Mouse (Mus musculus) stomach, postnatal 0 days (tissue): ENCODE results near the gene Mylk4.

Experiments
- CTCF ChIP-seq: IDR thresholded peaks from 2 replicates; pipeline ENCODE4 v1.5.1; 2016; ENCODE audit warnings: antibody characterized with exemption, low read depth, mild to moderate bottlenecking, moderate library complexity
- EP300 ChIP-seq: optimal IDR thresholded peaks from 2 replicates; pipeline ENCODE3; 2016; ENCODE audit warnings: antibody characterized with exemption

- TF ChIP-seq CTCF (no peak), EP300 (no peak)
Measured at GRCm38 (mm10) chr13:32678998-32679397, 104.8 kb downstream of the Mylk4 start.
